Mouse (Mus musculus): ENCODE measurements around the gene Ncapd2.

The Ncapd2 gene

GRCm38 (mm10) chr6:125213715-125214114, 22.2 kb upstream of the Ncapd2 start:
- no peak for DNase-seq (ENCODE audit: low read depth, low spot score)

DNA sequence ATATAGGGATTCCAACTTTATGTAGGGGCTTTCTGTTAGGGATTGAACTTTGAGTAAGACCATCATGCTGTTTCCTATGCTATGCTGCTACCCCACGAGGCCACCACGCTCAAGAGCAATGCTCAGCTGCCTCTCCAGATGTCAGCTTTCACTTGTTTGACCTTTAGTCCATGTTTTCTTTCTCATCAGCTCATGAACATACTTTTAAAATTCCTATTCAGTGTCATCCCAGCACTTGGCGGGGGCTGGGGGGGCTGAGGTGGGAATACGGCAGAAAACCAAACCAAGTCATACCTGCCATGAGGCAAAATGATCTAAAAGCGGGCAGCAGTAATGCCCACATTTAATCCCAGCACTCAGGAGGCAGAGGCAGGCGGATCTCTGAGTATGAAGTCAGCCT, 21.6 kb upstream of the Ncapd2 start:
- no peak for DNase-seq (ENCODE audit: low read depth, low spot score)

DNA sequence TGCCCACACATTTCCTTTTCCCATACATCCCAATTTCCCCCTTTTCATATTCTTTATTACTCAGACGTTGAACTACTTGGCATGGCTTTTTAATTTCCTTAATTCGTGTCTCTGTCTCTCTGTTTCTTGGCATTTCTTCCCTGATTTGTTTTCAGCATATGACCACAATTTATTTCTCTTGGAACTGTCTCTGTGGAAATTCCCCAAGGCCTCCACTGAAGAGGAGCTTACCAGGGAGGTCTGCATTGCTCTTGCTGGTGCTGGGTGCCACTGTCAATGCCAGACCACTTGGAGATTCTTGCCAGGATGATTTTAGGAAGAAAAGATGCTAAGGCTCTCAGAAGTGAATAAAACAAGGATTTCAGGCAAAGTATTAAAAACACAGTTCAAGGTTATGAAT, 21.1 kb upstream of the Ncapd2 start:
- DNase-seq (ENCODE audit: low read depth, low spot score), result no peak

GRCm38 (mm10) chr6:125210436-125210835, 18.9 kb upstream of the Ncapd2 start:
- DNase-seq (ENCODE audit: low read depth, low spot score), result no peak

GRCm38 (mm10) chr6:125197166-125197565, 5.7 kb upstream of the Ncapd2 start:
- DNase-seq (ENCODE audit: low read depth, low spot score), result no peak

- DNase-seq (ENCODE audit: low read depth, low spot score), result no peak
These were observed 4.8 kb upstream of the Ncapd2 start for GRCm38 (mm10) chr6:125196301-125196700.

GRCm38 (mm10) chr6:125195541-125196075, 4.1 kb upstream of the Ncapd2 start:
- DNase-seq (ENCODE audit: low read depth, low spot score), result no peak

GRCm38 (mm10) chr6:125193390-125193789, 1.9 kb upstream of the Ncapd2 start:
- DNase-seq (ENCODE audit: low read depth, low spot score), result no peak

- peak; percentile 50 for DNase-seq (ENCODE audit: low read depth, low spot score)
These were observed 1.3 kb upstream of the Ncapd2 start for GRCm38 (mm10) chr6:125192841-125193240.

DNA sequence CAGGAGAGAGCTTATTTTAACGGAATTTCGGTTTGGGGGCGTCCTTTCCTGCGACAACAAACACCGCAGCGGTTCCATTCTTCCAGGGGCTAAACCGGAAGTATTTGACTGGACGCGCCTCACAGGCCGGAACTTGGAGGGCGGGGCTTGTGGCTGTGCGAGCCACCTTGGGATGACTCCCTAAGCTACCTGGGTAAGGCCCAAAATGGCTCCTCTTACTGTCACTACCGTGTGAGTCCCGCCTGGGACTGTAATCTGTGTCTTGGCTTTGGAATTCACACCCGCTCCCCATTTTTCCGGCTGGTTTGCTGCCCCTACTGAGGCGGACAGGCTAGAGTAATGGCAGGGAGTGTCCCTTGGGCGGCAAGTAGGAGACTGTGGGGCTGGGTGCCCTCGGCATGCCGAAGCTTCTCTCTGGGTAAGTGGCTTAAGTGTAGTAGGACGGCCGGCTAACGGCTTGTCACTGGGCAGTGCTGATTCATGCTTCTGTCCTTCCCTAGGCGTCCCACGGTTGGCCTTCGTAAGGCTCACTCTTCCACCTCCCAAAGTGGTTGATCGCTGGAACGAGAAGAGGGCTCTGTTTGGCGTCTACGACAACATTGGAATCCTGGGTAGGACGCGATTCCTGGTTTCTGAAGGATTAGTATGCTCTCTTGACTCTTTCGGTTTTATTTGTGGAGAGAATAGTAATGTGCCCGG, 664 bp upstream of the Ncapd2 start:
- peak; percentile 95 for DNase-seq (ENCODE audit: low read depth, low spot score)

DNA sequence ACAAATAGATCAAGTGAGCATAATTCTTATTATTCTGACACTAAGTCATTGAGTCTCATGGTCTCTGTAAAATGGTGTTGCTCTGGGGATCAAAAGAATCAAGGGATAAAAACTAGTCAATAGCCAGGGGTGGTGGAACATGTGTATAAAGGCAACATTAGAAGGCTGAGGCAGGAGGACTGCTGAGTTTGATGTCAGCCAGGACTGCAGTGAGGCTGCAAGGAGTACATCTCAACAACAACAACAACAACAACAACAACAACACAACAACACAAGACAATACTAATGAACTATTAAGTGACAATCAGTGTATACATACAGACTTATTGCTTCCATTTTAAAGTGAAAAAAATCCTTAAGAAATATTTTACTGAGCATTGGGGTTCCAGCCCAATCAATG, 685 bp downstream of the Ncapd2 start:
- DNase-seq (ENCODE audit: low read depth, low spot score), result no peak

DNA sequence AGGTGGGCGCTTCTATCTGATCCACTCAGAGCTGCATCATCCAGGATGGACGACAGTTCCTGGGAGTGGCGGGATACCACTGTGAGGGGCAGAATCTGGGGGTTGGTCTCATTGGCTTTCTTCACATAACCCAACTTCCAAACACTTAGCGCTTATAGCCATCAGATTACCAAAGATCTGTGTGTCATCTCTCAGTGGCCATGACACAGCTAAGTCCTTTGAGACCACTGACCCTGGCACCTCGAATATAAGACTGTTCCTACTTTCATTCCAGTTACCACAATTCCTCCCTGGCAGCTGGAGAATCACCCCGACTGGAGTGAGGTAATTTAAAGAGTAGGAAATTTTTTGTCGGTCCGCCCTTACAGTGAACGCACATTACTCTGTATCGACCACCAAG, 5.3 kb downstream of the Ncapd2 start:
- no peak for DNase-seq (ENCODE audit: low read depth, low spot score)

GRCm38 (mm10) chr6:125182133-125182532, 9.4 kb downstream of the Ncapd2 start:
- DNase-seq (ENCODE audit: low read depth, low spot score), result no peak

GRCm38 (mm10) chr6:125179601-125180000, 11.9 kb downstream of the Ncapd2 start:
- DNase-seq (ENCODE audit: low read depth, low spot score), result no peak

- DNase-seq (ENCODE audit: low read depth, low spot score), result no peak
These were observed 16.0 kb downstream of the Ncapd2 start for GRCm38 (mm10) chr6:125175469-125175868.

DNA sequence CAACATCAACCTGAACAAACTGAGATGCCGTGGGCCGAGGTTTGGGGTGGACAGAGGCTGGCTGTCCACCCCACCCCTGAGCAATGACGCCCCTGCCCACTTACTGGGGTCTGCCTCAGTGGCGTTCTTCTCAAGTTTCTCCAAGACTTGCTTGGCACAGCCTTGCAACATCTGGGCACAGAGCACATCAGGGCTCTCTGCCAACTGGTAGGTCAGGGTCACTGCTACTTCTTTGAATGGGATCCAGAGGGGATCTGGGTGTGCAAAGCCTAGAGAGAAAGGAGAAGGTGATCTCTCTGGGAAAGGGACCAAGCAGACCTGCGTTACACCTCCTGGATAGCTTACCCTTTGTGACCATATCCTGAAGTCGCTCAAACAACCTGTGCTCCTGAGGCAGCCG, 18.2 kb downstream of the Ncapd2 start:
- no peak for DNase-seq (ENCODE audit: low read depth, low spot score)

- no peak for DNase-seq (ENCODE audit: low read depth, low spot score)
These were observed 19.0 kb downstream of the Ncapd2 start for GRCm38 (mm10) chr6:125172474-125172873.

DNA sequence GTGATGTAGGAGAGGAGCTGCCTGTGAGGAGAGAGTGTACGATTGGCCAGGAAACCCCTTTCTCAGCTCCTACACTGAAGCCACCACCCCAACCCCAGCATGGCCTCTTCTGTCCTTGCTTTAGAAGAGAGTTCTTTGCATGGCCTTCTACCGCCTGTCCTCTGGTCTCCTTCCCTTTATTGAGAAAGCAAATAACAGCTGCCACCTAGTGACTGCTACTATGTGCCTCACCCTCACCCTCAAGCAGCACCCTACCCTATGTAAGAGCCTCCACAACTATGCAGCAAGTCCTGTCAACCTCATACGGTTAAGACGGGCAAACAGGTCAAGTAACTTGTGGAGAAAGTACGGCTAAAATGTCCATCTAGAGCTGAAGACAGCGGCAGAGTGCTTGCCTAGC, 21.3 kb downstream of the Ncapd2 start:
- peak; percentile 43 for DNase-seq (ENCODE audit: low read depth, low spot score)

GRCm38 (mm10) chr6:125168086-125168485, 23.4 kb downstream of the Ncapd2 start:
- DNase-seq (ENCODE audit: low read depth, low spot score), result no peak

DNA sequence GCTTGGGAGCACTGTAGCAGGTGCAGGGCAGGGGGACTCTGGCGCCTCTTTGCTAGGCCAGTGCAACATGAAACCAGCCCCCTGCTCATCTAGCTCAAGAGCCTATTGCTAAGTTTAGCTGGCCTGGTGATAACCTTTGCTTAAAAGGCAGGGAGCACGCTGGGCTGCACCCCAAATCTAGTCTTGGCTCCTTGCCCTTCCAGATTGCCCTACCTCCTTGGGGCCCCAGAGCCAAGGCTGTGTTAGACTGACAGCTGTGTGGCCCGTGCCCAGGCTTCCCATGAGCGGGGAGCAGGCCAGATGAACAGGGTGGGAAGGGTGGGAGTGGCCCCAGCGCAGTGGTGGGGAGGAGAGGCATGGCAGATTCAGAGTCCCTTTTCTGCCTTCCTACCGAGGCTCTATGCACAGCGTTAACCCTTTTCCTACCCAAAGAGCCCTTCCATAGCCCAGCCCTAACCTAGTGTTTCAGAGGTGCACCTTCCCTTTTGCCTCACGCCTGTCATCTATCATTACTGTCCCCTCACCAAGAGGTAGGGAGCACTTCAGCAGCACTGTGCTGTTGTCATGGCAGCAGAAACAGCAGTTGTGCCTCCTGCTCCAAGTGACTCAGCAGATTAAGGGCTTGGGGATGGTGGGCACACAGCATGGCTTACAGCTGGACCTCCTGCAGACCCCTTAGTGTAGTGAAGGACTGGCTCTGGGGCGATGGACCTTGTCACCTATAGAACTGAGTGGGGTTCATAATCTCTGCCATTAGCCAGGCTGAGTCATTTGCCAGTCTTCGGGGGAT, 24.4 kb downstream of the Ncapd2 start:
- peak; percentile 64 for DNase-seq (ENCODE audit: low read depth, low spot score)

DNA sequence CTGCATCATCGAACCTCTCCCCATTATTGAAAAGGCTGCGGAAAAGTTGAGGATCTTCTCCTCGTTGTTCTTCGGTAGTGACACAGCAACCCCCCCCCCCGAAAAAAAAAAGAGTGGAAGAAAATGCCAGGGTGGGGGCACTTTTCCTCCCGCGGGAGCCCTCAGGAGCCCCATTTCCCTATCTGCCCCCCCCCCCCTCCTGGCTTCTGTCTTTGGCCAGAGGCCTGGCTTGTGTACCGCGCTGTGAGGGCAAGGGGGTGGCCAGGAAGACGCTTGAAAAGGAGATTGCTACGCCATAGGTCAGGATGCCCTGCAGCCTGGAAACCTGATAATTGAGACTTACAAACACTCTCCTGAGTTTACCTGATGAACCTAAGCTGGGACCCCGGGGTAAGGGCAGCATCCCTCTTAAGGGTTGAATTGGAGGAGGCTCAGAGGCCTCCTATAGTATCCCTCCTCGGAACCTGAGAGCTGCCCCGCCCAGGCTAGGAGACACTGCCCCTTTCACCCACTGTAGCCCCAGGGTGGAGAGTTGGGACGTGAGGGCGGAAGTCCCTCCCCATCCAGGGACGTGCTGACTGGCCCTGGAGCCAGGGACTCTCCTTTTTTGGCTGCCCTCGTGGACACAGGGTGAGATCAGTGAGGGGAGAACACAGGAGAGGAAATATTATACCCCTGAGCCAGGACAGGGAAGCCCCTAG, 25.3 kb downstream of the Ncapd2 start, which contains the start of gene Gapdh:
Gapdh (minus strand) TSS at position 417 of the 701 bp plus-strand sequence.
- DNase-seq (ENCODE audit: low read depth, low spot score), result peak; percentile 89

DNA sequence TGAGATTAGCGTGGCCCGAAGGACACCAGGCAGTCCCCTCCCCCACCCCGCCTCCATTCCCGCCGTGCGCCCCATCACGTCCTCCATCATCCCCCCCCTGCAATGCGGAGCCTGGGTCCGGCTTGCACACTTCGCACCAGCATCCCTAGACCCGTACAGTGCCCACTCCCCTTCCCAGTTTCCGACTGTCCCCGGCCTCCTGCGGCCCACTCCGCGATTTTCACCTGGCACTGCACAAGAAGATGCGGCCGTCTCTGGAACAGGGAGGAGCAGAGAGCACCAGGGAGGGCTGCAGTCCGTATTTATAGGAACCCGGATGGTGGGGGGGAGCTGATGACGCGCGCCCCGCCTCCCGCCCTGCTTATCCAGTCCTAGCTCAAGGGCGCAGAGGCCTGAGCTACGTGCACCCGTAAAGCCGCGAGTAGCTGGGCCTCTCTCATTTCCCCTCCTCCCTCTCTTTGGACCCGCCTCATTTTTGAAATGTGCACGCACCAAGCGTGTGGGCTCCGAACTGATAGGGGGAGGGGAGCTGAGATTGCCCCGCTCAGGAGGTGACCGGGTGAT, 26.1 kb downstream of the Ncapd2 start:
- DNase-seq (ENCODE audit: low read depth, low spot score), result peak; percentile 98

Data from A20 (cell line).